Mouse (Mus musculus) heart, embryonic 14.5 days (tissue): ENCODE data around the gene Ptgis. TPM values are rescaled to one million over a fixed set of nuclear protein-coding genes. Genes with fewer than 3 reads are reported as not detected.

Source experiments
- ATAC-seq: fragments of 200-750 bp; cut with Nextera tagmentation; 2 replicates; pipeline ENCODE4 v1.8.0; 2017; ENCODE audit warnings: low read depth, moderate TSS enrichment; ENCODE audit not compliant: insufficient number of reproducible peaks, insufficient read depth, low FRiP score
- H3K27ac ChIP-seq, 2 experiments: fragments of 200-500 bp in 1 of 2; fragments of 300-500 bp in 1 of 2; sonication (generic) in 1 of 2; replicated peaks in 1 of 2; 2 replicates each; pipeline ENCODE4 v1.5.1; 2012 to 2014; ENCODE audit warnings: low read depth in 2 of 2, low read length in 2 of 2, control low read depth in 1 of 2, mild to moderate bottlenecking in 1 of 2, mixed read lengths in 1 of 2; ENCODE audit not compliant: control insufficient read depth in 1 of 2, insufficient read depth in 1 of 2
- H3K27me3 ChIP-seq: fragments of 300-500 bp; sonication (generic); 2 replicates; pipeline ENCODE4 v1.6.1; 2014; ENCODE audit warnings: mild to moderate bottlenecking, low read length, control low read depth; ENCODE audit not compliant: control insufficient read depth, insufficient read depth
- H3K36me3 ChIP-seq: fragments of 300-500 bp; sonication (generic); 2 replicates; pipeline ENCODE4 v1.6.1; 2014; ENCODE audit warnings: mild to moderate bottlenecking, control low read depth, low read length, mixed read lengths; ENCODE audit not compliant: control insufficient read depth, insufficient read depth
- H3K4me1 ChIP-seq, 2 experiments: fragments of 200-500 bp in 1 of 2; fragments of 300-500 bp in 1 of 2; sonication (generic) in 1 of 2; 2 replicates each; pipeline ENCODE4 v1.6.1; 2012 to 2014; ENCODE audit warnings: low read length in 2 of 2, control low read depth in 1 of 2, mixed read lengths in 1 of 2; ENCODE audit not compliant: control insufficient read depth in 2 of 2, insufficient read depth in 2 of 2
- H3K4me2 ChIP-seq: fragments of 300-500 bp; sonication (generic); 2 replicates; pipeline ENCODE4 v1.6.1; 2014; ENCODE audit warnings: mild to moderate bottlenecking, low read length
- H3K4me3 ChIP-seq, 2 experiments: fragments of 200-500 bp in 1 of 2; fragments of 300-500 bp in 1 of 2; sonication (generic) in 1 of 2; 2 replicates each; pipeline ENCODE4 v1.5.1; 2012 to 2014; ENCODE audit warnings: low read length in 2 of 2, mild to moderate bottlenecking in 2 of 2, control low read depth in 1 of 2, low read depth in 1 of 2, moderate library complexity in 1 of 2; ENCODE audit not compliant: control insufficient read depth in 1 of 2, insufficient read depth in 1 of 2
- H3K9ac ChIP-seq: fragments of 300-500 bp; sonication (generic); 2 replicates; pipeline ENCODE4 v1.6.1; 2014; ENCODE audit warnings: mild to moderate bottlenecking, low read length
- H3K9me3 ChIP-seq: fragments of 300-500 bp; sonication (generic); 2 replicates; pipeline ENCODE4 v1.6.1; 2016; ENCODE audit warnings: low read length, control low read depth; ENCODE audit not compliant: control insufficient read depth
- WGBS: fragments of 180-500 bp; shearing (Covaris S2); extraction: QIAGEN DNeasy Blood & Tissue Kit; methylation state at CpG from one replicate; pipeline ENCODE4 v1.1.7; 2014; 5-methylcytosine and 5-hydroxymethylcytosine counted together
- polyA plus RNA-seq: library from polyadenylated mRNA; unstranded; fragments of >200 nt; fragmentation: Nextera tagmentation; extraction: Ambion mirVana; gene quantifications from 2 replicates; pipeline ENCODE4 v1.2.1, GENCODE M21; 2014

Ptgis gene
- 19.2 and 21.2 TPM in 2 replicates for polyA plus RNA-seq

GRCm38 (mm10) chr2:167240008-167240964 lies at the start of gene Ptgis:
Gene Ptgis (minus strand): TSS chr2:167240604.
- H3K27ac ChIP-seq: peak within 1 kb of the TSS; percentile 20 to 64
- H3K36me3 ChIP-seq: no peaks in the 10 kb centered on the region
- peak within 1 kb of the TSS; percentile 79 for H3K9ac ChIP-seq
- H3K9me3 ChIP-seq: peaks cover 4% of the 10 kb centered on the region; the same call in 1 of the 2 replicates
- 3% methylated on average over 44 of the region's 45 CpGs for WGBS
- H3K4me1 ChIP-seq: peaks cover 4 to 18% of the 10 kb centered on the region in 2 experiments; a peak in 3 of 4 replicates
- peak within 1 kb of the TSS; percentile 60 to 63 for H3K4me3 ChIP-seq
- peaks cover 4% of the 10 kb centered on the region; the same call in 1 of the 2 replicates for H3K27me3 ChIP-seq
- peak within 1 kb of the TSS; percentile 89 for H3K4me2 ChIP-seq
- ATAC-seq: peak; percentile 62

- Histone ChIP-seq H3K4me3 (no peak overlapping the region), H3K36me3 (no peaks in the 10 kb centered on the region), H3K4me2 (no peak overlapping the region), H3K27me3 (no peaks in the 10 kb centered on the region; the same call in none of the 2 replicates), H3K9ac (no peak overlapping the region), H3K4me1 (0 out of 4 replicates have a peak, but pooled peaks cover 0 to 2% of the 10 kb centered on the region in 2 experiments), H3K27ac (no peak overlapping the region), H3K9me3 (no peaks in the 10 kb centered on the region)
- WGBS: 88% methylated on average over 13 of the region's 13 CpGs
- no peak for ATAC-seq
These were observed 41.1 kb upstream of the Ptgis start for GRCm38 (mm10) chr2:167281461-167281860.

GRCm38 (mm10) chr2:167280986-167281310 lies 40.5 kb upstream of the Ptgis start:
- Histone ChIP-seq H3K27me3 (no peaks in the 10 kb centered on the region; the same call in none of the 2 replicates), H3K9me3 (no peaks in the 10 kb centered on the region), H3K4me2 (no peak overlapping the region), H3K9ac (no peak overlapping the region), H3K4me3 (no peak overlapping the region), H3K27ac (no peak overlapping the region), H3K36me3 (no peaks in the 10 kb centered on the region), H3K4me1 (0 out of 4 replicates have a peak, but pooled peaks cover 0 to 2% of the 10 kb centered on the region in 2 experiments)
- no peak for ATAC-seq
- WGBS: 74% methylated on average over 4 of the region's 4 CpGs

GRCm38 (mm10) chr2:167280090-167280985 lies 39.9 kb upstream of the Ptgis start:
- Histone ChIP-seq H3K27ac (no peak overlapping the region), H3K4me1 (0 out of 4 replicates have a peak, but pooled peaks cover 0 to 2% of the 10 kb centered on the region in 2 experiments), H3K4me3 (no peak overlapping the region), H3K4me2 (no peak overlapping the region), H3K9ac (no peak overlapping the region), H3K36me3 (no peaks in the 10 kb centered on the region), H3K9me3 (no peaks in the 10 kb centered on the region), H3K27me3 (no peaks in the 10 kb centered on the region; the same call in none of the 2 replicates)
- WGBS: 44% methylated on average over 26 of the region's 26 CpGs
- ATAC-seq: no peak

- Histone ChIP-seq H3K9ac (no peak overlapping the region), H3K36me3 (no peaks in the 10 kb centered on the region), H3K27ac (no peak overlapping the region), H3K9me3 (no peaks in the 10 kb centered on the region), H3K4me1 (0 out of 4 replicates have a peak, but pooled peaks cover 0 to 2% of the 10 kb centered on the region in 2 experiments), H3K27me3 (no peaks in the 10 kb centered on the region; the same call in none of the 2 replicates), H3K4me2 (no peak overlapping the region), H3K4me3 (no peak overlapping the region)
- ATAC-seq: no peak
- 55% methylated on average over 17 of the region's 17 CpGs for WGBS
These were observed 38.5 kb upstream of the Ptgis start for GRCm38 (mm10) chr2:167278751-167279526.

- H3K9me3 ChIP-seq: no peaks in the 10 kb centered on the region
- no peak overlapping the region for H3K4me2 ChIP-seq
- 79% methylated on average over 7 of the region's 7 CpGs for WGBS
- H3K4me3 ChIP-seq: no peak overlapping the region
- H3K27me3 ChIP-seq: no peaks in the 10 kb centered on the region; the same call in none of the 2 replicates
- no peak overlapping the region for H3K27ac ChIP-seq
- no peak for ATAC-seq
- H3K4me1 ChIP-seq: 0 out of 4 replicates have a peak, but pooled peaks cover 0 to 2% of the 10 kb centered on the region in 2 experiments
- no peaks in the 10 kb centered on the region for H3K36me3 ChIP-seq
- H3K9ac ChIP-seq: no peak overlapping the region
These were observed 37.6 kb upstream of the Ptgis start for GRCm38 (mm10) chr2:167278011-167278410.
